Mouse (Mus musculus): Measurements from ENCODE around the gene Kirrel3. TPM values are rescaled to one million over a fixed set of nuclear protein-coding genes. Genes with fewer than 3 reads are reported as not detected.

The Kirrel3 gene
- polyA plus RNA-seq (2015; fragmentation: Nextera tagmentation; extraction: Ambion mirVana), result 0.32 and 0.38 TPM in 2 replicates

GRCm38 (mm10) chr9:34485759-34486431, at the start of gene Kirrel3:
Gene Kirrel3, plus strand, starts transcription at chr9:34485894.

Measured in spleen, postnatal 0 days (tissue).